Comparison of ENCODE assay signal across 8 mouse cellular contexts in the genomic region with DNA sequence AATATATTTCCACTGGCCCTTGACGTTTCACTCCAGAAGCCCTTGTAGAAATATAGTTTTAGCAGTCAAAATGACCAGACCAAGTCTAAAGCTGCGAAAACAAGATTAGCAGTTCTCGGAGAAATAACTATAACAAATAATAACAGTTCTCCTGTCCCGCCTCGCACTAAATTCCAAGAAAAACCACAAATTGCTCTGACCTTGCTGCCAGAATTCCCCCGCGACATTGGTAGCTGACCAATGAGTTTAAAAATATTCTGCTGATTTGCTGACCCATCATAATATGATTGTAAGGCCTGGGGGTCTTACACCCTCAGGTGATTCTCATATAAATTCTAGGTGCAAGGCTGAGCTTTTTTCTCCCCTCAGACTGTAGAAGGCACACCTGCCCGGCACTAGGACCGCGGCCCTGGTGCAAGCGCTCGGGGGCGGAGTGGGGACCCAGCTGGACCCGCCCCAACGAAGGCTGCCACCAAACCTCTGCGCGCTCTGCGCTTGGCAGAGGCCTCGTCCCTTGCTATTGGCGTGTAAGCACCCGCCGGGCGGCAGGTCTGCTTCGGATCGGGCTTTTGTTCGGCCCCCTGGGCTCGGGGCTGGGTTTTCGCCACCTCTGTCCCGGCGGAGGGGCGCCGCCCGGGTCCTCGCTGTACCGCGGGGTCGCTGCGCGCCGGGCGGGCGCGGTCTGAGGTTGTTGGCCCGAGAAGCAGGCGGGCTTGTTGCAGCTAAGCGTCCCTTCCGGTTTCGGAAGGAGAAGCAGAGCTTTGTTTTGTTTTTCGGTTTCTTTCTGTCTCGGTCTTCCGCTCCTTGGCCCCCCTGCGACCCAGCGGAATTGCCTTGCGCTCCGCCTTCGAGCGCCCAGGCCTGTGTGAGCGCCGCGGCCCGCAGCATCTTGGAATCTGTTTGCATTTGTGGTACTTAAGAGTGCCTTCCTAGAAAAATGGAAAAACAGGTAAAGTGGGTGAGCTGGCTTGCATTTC. TPM values are rescaled to one million over a fixed set of nuclear protein-coding genes. Genes with fewer than 3 reads are reported as not detected.
DNase-seq lines count a peak whose midpoint lies in the region; ATAC-seq and TF ChIP-seq lines count a peak whose summit lies in the region.

Gene Resf1 (plus strand): TSS at position 459 of the 977 bp plus-strand sequence.

- 2% methylated on average over 61 of the region's 61 CpGs for WGBS in cerebellum, adult 2 months
- 5% methylated on average over 61 of the region's 61 CpGs for WGBS in hindbrain, embryonic 10.5 days
- WGBS in lung, postnatal 0 days = 3% methylated on average over 58 of the region's 61 CpGs

- peak within 1 kb of the TSS; percentile 87 for H3K9ac ChIP-seq in MEL (ENCODE audit: control insufficient read depth, low read depth, low read length, poor library complexity, severe bottlenecking)
- H3K9ac ChIP-seq in lung, postnatal 0 days (replicated peaks; ENCODE audit: low read depth) = peak within 1 kb of the TSS; percentile 97

- peak in 1 of 2 experiments; percentile 50; a peak in 2 of 4 replicates for TF ChIP-seq EP300 in MEL (IDR thresholded peaks at IDR 0.05; ENCODE audit: low read depth in 1 of 2, low read length in 2 of 2)
- TF ChIP-seq EP300 in lung, postnatal 0 days (IDR thresholded peaks at IDR 0.05) = peak; percentile 66

- peak within 1 kb of the TSS; percentile 53 for H3K4me2 ChIP-seq in lung, postnatal 0 days (replicated peaks; ENCODE audit: low read depth, low read length)

- peaks cover 8% of the 10 kb centered on the region for H3K79me2 ChIP-seq in MEL (ENCODE audit: control insufficient read depth, insufficient read depth, low read length, poor library complexity)

- peak within 1 kb of the TSS; percentile 67 to 92 for H3K4me3 ChIP-seq in MEL (ENCODE audit: control insufficient read depth in 1 of 2, insufficient read depth in 1 of 2, low read depth in 2 of 2, low read length in 2 of 2)
- H3K4me3 ChIP-seq in cerebellum, adult 2 months (replicated peaks; ENCODE audit: insufficient read depth, low read depth, low read length) = peak within 1 kb of the TSS; percentile 80
- H3K4me3 ChIP-seq in hindbrain, embryonic 10.5 days = peak within 1 kb of the TSS; percentile 74
- peak within 1 kb of the TSS; percentile 81 for H3K4me3 ChIP-seq in lung, postnatal 0 days (ENCODE audit: low read depth, low read length)

- TF ChIP-seq RAD21 in MEL (IDR thresholded peaks at IDR 0.05; ENCODE audit: low read depth, low read length) = no peak

- H3K4me1 ChIP-seq in MEL (ENCODE audit: control insufficient read depth in 1 of 2, insufficient read depth in 2 of 2, low read length in 2 of 2) = peaks cover 9 to 19% of the 10 kb centered on the region in 2 experiments
- no peaks in the 10 kb centered on the region for H3K4me1 ChIP-seq in cerebellum, adult 2 months (ENCODE audit: control insufficient read depth, insufficient read depth, low read length)
- H3K4me1 ChIP-seq in hindbrain, embryonic 10.5 days (replicated peaks) = peaks cover 22% of the 10 kb centered on the region
- no peaks in the 10 kb centered on the region for H3K4me1 ChIP-seq in lung, postnatal 0 days (ENCODE audit: insufficient read depth, low read depth, low read length)

- no peaks in the 10 kb centered on the region for H3K27me3 ChIP-seq in MEL (ENCODE audit: control insufficient read depth in 1 of 2, insufficient read depth in 2 of 2, low read length in 2 of 2)
- no peaks in the 10 kb centered on the region for H3K27me3 ChIP-seq in cerebellum, adult 2 months (ENCODE audit: control insufficient read depth, insufficient read depth, low read length)
- H3K27me3 ChIP-seq in hindbrain, embryonic 10.5 days (ENCODE audit: insufficient read depth, poor library complexity, severe bottlenecking) = no peaks in the 10 kb centered on the region
- H3K27me3 ChIP-seq in lung, postnatal 0 days (replicated peaks; ENCODE audit: insufficient read depth, low read length) = no peaks in the 10 kb centered on the region

- H3K36me3 ChIP-seq in MEL (ENCODE audit: control insufficient read depth in 1 of 2, insufficient read depth in 2 of 2, low read length in 2 of 2) = peaks cover 0 to 44% of the 10 kb centered on the region in 2 experiments; a peak in 2 of 4 replicates
- H3K36me3 ChIP-seq in hindbrain, embryonic 10.5 days = peaks cover 29% of the 10 kb centered on the region
- H3K36me3 ChIP-seq in lung, postnatal 0 days (ENCODE audit: insufficient read depth, low read length) = no peaks in the 10 kb centered on the region

- no peaks in the 10 kb centered on the region for H3K9me3 ChIP-seq in MEL (replicated peaks; ENCODE audit: insufficient read depth, low read length)
- peaks cover 7% of the 10 kb centered on the region for H3K9me3 ChIP-seq in hindbrain, embryonic 10.5 days
- no peaks in the 10 kb centered on the region for H3K9me3 ChIP-seq in lung, postnatal 0 days (ENCODE audit: low read length)

- peak; percentile 98 for ATAC-seq in lung, postnatal 0 days

- TF ChIP-seq POLR2A in MEL (IDR thresholded peaks at IDR 0.05; ENCODE audit: control insufficient read depth in 1 of 2, insufficient read depth in 1 of 2, low read depth in 1 of 2, low read length in 2 of 2, poor library complexity in 1 of 2) = peak; percentile 81 to 85
- TF ChIP-seq POLR2A in cerebellum, adult 2 months (IDR thresholded peaks at IDR 0.05; ENCODE audit: borderline replicate concordance, insufficient read depth, low read length) = peak; percentile 69

- H3K27ac ChIP-seq in MEL (ENCODE audit: control insufficient read depth, low read depth, low read length) = peak within 1 kb of the TSS; percentile 73
- peak within 1 kb of the TSS; percentile 99 for H3K27ac ChIP-seq in cerebellum, adult 2 months (ENCODE audit: insufficient read depth, low read length)
- peak within 1 kb of the TSS; percentile 97 for H3K27ac ChIP-seq in hindbrain, embryonic 10.5 days
- H3K27ac ChIP-seq in lung, postnatal 0 days (ENCODE audit: low read length) = peak within 1 kb of the TSS; percentile 99

- DNase-seq in MEL (ENCODE audit: low read depth, low spot score) = peak; percentile 93
- peak; percentile 92 to 93 for DNase-seq in cerebellum, adult 2 months
- peak; percentile 87 for DNase-seq in forelimb bud, embryonic 11.5 days (ENCODE audit: low read depth, low spot score)
- peak; percentile 91 for DNase-seq in hindbrain, embryonic 10.5 days (ENCODE audit: low spot score)
- peak; percentile 91 for DNase-seq in layer of hippocampus, adult 9-11 months
- peak; percentile 96 for DNase-seq in lung, postnatal 0 days (ENCODE audit: low spot score)
- peak; percentile 80 for DNase-seq in ovary, postnatal 14 days (ENCODE audit: low spot score)
- DNase-seq in thymus, postnatal 14 days = peak; percentile 91

- no peak for TF ChIP-seq CTCF in MEL (IDR thresholded peaks at IDR 0.05 in 2 of 3, conservative IDR thresholded peaks at IDR 0.05 in 1 of 3; ENCODE audit: control insufficient read depth in 1 of 3, insufficient read depth in 1 of 3, low read depth in 2 of 3, low read length in 3 of 3, poor library complexity in 1 of 3, severe bottlenecking in 1 of 3)
- no peak for TF ChIP-seq CTCF in cerebellum, adult 2 months (IDR thresholded peaks at IDR 0.05; ENCODE audit: borderline replicate concordance, insufficient read depth, low read depth, low read length)
- TF ChIP-seq CTCF in lung, postnatal 0 days (IDR thresholded peaks at IDR 0.05) = no peak; the same call in 1 of the 2 replicates

TF ChIP-seq in MEL, 35 proteins besides CTCF, POLR2A, EP300 and RAD21 (continues in another document):
- 0 out of 2 replicates have a peak, but pooled peaks have one; percentile 33 for TF ChIP-seq MYC (IDR thresholded peaks at IDR 0.05; ENCODE audit: low read depth, low read length)
- peak; percentile 66 for TF ChIP-seq TAL1 (IDR thresholded peaks at IDR 0.05; ENCODE audit: low read length)
- no peak for TF ChIP-seq POLR2AphosphoS5 (IDR thresholded peaks at IDR 0.05; ENCODE audit: borderline replicate concordance, low read depth, low read length)
- no peak for TF ChIP-seq GATA1 (IDR thresholded peaks at IDR 0.05; ENCODE audit: low read depth, low read length)
- peak; percentile 23 for TF ChIP-seq SMC3 (IDR thresholded peaks at IDR 0.05; ENCODE audit: low read depth, low read length)
- TF ChIP-seq MEF2A (IDR thresholded peaks at IDR 0.05; ENCODE audit: extremely low read depth, insufficient replicate concordance, low read depth, low read length, poor library complexity, severe bottlenecking) = no peak
- no peak for TF ChIP-seq JUND (IDR thresholded peaks at IDR 0.05; ENCODE audit: low read depth, low read length)
- peak; percentile 59 for TF ChIP-seq TCF12 (IDR thresholded peaks at IDR 0.05; ENCODE audit: low read depth, low read length)
- TF ChIP-seq CHD2 (IDR thresholded peaks at IDR 0.05; ENCODE audit: low read length) = no peak
- TF ChIP-seq MYB (IDR thresholded peaks at IDR 0.05; ENCODE audit: low read depth, low read length) = no peak
- TF ChIP-seq MAZ (IDR thresholded peaks at IDR 0.05; ENCODE audit: low read depth, low read length) = peak; percentile 88
- TF ChIP-seq ELF1 (IDR thresholded peaks at IDR 0.05; ENCODE audit: low read depth, low read length) = peak; percentile 54; the same call in 1 of the 2 replicates
- TF ChIP-seq POLR2AphosphoS2 (IDR thresholded peaks at IDR 0.05; ENCODE audit: low read length) = peak; percentile 73; the same call in 1 of the 2 replicates
- peak; percentile 89 for TF ChIP-seq ZMIZ1 (IDR thresholded peaks at IDR 0.05; ENCODE audit: low read depth, low read length)
- TF ChIP-seq NELFE (IDR thresholded peaks at IDR 0.05; ENCODE audit: low read depth, low read length) = peak; percentile 89
- TF ChIP-seq MAFK (IDR thresholded peaks at IDR 0.05; ENCODE audit: borderline replicate concordance, low read depth, low read length) = no peak; the same call in 1 of the 2 replicates
- no peak for TF ChIP-seq GABPA (IDR thresholded peaks at IDR 0.05; ENCODE audit: low read depth, low read length)
- TF ChIP-seq ETS1 (IDR thresholded peaks at IDR 0.05; ENCODE audit: low read depth, low read length) = peak; percentile 46
- TF ChIP-seq MXI1 (IDR thresholded peaks at IDR 0.05; ENCODE audit: low read depth, low read length) = peak; percentile 71
- TF ChIP-seq ZC3H11A (IDR thresholded peaks at IDR 0.05; ENCODE audit: low read depth, low read length) = peak; percentile 16; the same call in 1 of the 2 replicates
- TF ChIP-seq USF1 (IDR thresholded peaks at IDR 0.05; ENCODE audit: low read depth, low read length) = 0 out of 2 replicates have a peak, but pooled peaks have one; percentile 34
- peak; percentile 73 for TF ChIP-seq HCFC1 (IDR thresholded peaks at IDR 0.05; ENCODE audit: low read depth, low read length)

RNA-seq across cellular contexts. Expression of gene Resf1, which starts in this region (rescaled TPM):
- 12.8 and 12.9 TPM in 2 replicates for total RNA-seq in MEL (2012; rRNA removed)
- polyA plus RNA-seq in MEL (2012; ENCODE audit: insufficient read depth in 1 of 2, insufficient read length in 2 of 2, low read depth in 1 of 2, low replicate concordance in 2 of 2, missing spikeins in 1 of 2) = 100 to 1,000 TPM in 1 of 2 experiments, 10 to 100 TPM in 1; 20.4 to 103 TPM
- polyA plus RNA-seq in cerebellum, adult 2 months (2012; rRNA removed) = 6.9 and 7.8 TPM in 2 replicates
- polyA plus RNA-seq in hindbrain, embryonic 10.5 days (2016; fragmentation: Nextera tagmentation; extraction: Ambion mirVana) = 36.4 and 40.7 TPM in 2 replicates
- polyA plus RNA-seq in lung, postnatal 0 days (2015; fragmentation: Nextera tagmentation; extraction: Ambion mirVana) = 46.4 and 46.9 TPM in 2 replicates

Comparison
In these comparisons a context has a peak if more than half of its experiments do, and no peak if none do; other contexts are left out.
1. Peak in every context shown above with its lines: DNase-seq, ATAC-seq, H3K4me3 ChIP-seq and H3K27ac ChIP-seq.